Mouse (Mus musculus) common myeloid progenitor, adult 5-6 weeks (primary cell): ENCODE measurements around the gene Zbtb2. TPM values are rescaled to one million over a fixed set of nuclear protein-coding genes. Genes with fewer than 3 reads are reported as not detected.

Experiments used
- ATAC-seq: replicated peaks from 2 replicates; pipeline ENCODE4 v1.8.0; 2016; ENCODE audit warnings: low read depth, mild to moderate bottlenecking, moderate TSS enrichment, inconsistent platforms; ENCODE audit not compliant: poor library complexity, severe bottlenecking
- total RNA-seq: library from RNA; stranded (forward); fragments of 200-1000, 187-1606 nt; gene quantifications from 2 replicates; pipeline ENCODE4 v1.2.3, GENCODE M21; 2017

Zbtb2 gene
- total RNA-seq, 1 experiment from 2014 or later = 14.9 TPM

DNA sequence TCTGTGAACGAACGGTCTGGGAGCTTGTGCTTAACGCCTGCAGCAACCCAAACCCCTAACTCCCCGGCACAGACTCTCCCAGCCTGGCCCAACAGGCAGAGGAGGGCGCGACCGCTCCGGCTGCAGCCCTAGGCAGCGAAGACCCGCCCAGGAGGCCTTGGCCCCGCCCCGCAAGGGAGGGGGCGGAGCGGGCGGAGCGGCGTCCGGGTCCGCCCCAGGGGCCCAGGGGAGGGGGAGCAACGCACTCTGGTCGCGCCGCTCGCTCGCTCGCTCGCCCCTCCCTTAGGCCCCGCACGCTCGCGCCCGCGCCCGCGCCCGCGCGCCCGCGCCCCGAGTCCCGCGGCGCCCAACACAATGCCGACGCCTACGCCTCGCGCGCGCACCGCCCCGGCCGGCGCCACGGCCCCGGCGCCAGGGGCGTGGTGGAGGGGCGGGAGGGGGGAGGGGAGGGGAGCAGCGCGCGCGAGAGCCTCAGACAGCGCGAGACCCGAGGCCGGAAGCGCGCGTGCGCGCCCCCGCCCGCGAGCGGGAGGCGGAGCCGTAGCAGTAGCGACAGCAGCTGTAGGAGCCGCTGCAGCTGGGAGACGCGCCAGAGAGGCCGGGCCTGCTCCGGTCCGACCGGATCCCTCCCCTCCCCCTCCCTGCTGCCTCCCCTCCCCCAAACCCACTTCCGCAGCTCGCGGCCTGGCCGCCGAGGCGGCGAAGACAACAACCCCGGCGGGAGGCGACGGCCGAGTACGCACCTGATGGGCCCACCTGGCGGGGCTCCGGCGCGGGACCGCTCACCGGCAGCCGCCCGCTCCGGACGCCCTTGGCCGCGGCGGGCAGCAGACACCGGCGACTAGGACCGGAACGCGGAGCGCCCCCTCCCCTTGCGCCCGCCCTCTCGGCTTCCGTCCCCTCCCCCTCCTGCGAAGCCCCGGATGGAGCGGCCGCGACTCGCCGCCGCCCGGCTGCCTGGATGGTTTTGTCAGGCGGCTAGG, 1.0 kb downstream of the Zbtb2 start:
- peak; percentile 77 for ATAC-seq

DNA sequence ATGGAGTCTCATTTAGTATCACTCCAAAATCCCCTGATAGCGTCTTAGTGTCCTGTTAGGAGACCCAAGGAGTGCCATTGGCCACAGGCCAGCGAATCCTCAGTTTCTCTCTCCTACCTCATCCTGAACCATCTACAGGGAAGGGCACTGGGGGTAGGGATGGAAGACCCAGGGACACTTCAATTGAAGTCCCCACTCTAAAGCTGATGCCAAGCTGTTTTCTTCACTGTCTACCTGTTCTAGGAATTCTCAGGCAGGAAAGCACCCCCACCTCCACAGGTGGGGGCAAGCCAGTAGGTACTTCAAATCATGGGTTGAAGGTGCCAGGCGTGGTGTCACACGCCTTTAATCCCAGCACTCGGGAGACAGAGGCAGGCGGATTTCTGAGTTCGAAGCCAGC, 3.7 kb downstream of the Zbtb2 start:
- ATAC-seq = no peak

GRCm38 (mm10) chr10:4380748-4381147, 7.2 kb downstream of the Zbtb2 start:
- no peak for ATAC-seq

- no peak for ATAC-seq
Observed at GRCm38 (mm10) chr10:4376931-4377330, 11.0 kb downstream of the Zbtb2 start.

GRCm38 (mm10) chr10:4376461-4376860, 11.4 kb downstream of the Zbtb2 start:
- no peak for ATAC-seq

DNA sequence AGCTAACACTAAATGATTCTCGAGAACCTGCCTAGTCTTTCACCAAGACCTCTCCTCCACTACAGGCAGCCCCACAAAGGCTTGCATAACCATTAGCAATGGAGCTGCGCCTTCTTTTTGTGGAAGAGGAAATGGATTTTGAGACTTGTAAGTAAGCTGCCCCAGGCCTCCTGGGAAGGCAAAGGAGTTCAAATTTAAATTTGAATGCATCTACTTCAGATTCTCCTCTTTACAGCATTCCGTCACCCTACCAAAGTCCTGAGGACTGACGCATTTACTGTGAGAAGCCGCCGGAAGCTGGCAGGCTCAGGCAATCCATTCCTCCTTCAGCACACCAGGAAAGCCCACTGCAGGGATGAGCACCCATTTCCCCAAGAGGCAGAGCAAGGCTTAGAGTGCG, 12.6 kb downstream of the Zbtb2 start:
- no peak for ATAC-seq

GRCm38 (mm10) chr10:4374734-4375133, 13.2 kb downstream of the Zbtb2 start:
- ATAC-seq = no peak

- ATAC-seq = no peak
Observed at GRCm38 (mm10) chr10:4374239-4374638, 13.7 kb downstream of the Zbtb2 start.

GRCm38 (mm10) chr10:4373558-4373957, 14.3 kb downstream of the Zbtb2 start:
- no peak for ATAC-seq

DNA sequence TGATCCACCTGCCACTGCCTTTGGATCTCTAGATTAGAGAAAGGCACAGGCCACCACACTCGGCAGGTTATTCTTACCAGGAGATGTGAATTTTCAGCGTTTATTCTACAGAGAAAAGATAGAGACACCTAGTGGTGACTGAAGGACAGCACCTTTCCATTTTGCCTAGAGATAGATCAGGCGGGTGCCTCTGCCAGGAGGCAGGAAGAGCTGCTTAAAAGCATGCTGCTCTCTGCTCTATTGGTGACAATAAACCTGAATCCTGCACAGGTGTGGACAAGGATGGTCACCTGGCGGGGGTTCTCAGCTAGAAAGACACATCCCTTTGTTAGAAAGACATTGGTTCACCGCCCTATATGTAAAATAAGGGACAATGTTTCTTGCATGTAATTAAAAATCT, 15.9 kb downstream of the Zbtb2 start:
- ATAC-seq = peak; percentile 73

- no peak for ATAC-seq
Observed at GRCm38 (mm10) chr10:4370105-4370504, 17.8 kb downstream of the Zbtb2 start.

DNA sequence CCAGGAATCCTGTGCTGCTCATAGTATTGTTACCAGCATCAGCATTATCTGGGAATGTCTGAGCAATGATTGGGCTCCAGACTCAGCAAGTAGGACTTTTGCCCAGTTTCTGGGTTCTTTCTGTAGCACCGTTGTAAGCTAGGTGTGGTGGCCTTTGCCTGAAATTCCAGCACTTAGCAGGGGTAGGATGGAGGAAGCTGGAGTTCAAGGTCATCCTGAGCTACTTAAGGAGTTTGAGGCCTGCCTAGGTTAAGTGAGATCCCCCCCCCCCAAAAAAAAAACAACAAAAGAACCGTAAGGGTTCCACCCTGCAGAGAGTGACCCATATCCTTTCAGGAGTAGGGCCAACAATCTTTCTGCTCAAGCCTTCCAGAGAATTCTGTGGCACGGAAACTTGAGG, 23.3 kb downstream of the Zbtb2 start:
- no peak for ATAC-seq

DNA sequence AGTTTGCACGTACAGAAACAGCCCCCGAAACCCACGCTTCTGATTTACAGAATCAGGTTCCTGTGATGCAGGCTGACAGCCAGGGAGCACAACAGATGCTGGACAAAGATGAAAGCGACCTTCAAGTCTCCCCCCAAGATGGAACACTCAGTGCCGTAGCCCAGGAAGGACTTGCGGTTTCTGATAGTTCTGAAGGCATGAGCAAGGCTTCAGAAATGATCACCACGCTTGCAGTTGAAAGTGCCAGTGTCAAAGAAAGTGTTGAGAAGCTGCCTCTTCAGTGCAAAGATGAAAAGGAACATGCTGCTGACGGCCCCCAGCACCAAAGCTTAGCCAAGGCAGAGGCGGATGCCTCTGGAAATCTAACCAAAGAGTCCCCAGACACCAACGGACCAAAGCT, 30.5 kb downstream of the Zbtb2 start:
- ATAC-seq = no peak

GRCm38 (mm10) chr10:4356640-4357039, 31.3 kb downstream of the Zbtb2 start:
- ATAC-seq = peak; percentile 50

- peak; percentile 21; the same call in 1 of the 2 replicates for ATAC-seq
Observed at GRCm38 (mm10) chr10:4355882-4356451, 31.9 kb downstream of the Zbtb2 start.

DNA sequence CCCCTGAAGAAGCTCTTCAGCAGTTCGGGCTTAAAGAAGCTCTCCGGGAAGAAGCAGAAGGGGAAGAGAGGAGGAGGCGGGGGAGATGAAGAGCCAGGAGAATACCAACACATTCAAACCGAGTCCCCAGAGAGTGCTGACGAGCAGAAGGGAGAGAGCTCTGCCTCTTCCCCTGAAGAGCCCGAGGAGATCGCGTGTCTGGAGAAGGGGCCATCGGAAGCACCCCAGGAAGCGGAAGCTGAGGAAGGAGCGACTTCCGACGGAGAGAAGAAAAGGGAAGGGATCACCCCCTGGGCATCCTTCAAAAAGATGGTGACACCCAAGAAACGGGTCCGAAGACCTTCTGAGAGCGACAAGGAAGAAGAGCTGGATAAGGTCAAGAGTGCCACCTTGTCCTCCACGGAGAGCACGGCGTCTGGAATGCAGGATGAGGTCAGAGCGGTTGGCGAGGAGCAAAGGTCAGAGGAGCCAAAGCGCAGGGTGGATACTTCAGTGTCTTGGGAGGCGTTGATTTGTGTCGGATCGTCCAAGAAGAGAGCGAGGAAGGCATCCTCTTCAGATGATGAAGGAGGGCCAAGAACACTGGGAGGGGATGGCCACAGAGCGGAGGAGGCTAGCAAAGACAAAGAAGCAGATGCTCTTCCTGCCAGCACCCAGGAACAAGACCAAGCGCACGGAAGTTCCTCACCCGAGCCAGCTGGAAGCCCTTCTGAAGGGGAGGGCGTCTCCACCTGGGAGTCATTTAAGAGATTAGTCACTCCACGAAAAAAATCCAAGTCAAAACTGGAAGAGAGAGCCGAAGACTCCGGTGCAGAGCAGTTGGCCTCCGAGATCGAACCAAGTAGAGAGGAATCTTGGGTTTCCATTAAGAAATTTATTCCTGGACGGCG, 33.3 kb downstream of the Zbtb2 start:
- no peak for ATAC-seq

DNA sequence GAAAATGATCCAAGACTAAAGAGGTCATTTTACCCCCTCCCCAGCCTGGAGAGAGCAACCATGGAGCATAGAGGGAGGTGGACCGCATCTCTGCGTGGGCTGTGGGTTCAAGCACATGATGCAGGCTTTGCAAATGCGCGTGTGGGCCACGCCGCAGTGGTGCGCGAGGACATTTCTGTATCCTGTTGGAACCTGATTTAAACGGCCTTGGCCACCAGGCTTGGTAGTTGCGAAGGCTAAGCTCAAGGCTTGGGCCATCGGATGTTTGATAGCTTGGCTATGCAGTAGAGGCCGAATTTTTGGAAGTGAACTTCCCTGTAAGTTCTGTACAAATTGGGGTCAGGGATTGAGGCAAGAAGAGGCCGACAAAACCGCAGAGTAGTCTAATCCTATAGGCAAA, 40.3 kb downstream of the Zbtb2 start:
- no peak for ATAC-seq

GRCm38 (mm10) chr10:4347136-4347492, 40.8 kb downstream of the Zbtb2 start:
- ATAC-seq = no peak

DNA sequence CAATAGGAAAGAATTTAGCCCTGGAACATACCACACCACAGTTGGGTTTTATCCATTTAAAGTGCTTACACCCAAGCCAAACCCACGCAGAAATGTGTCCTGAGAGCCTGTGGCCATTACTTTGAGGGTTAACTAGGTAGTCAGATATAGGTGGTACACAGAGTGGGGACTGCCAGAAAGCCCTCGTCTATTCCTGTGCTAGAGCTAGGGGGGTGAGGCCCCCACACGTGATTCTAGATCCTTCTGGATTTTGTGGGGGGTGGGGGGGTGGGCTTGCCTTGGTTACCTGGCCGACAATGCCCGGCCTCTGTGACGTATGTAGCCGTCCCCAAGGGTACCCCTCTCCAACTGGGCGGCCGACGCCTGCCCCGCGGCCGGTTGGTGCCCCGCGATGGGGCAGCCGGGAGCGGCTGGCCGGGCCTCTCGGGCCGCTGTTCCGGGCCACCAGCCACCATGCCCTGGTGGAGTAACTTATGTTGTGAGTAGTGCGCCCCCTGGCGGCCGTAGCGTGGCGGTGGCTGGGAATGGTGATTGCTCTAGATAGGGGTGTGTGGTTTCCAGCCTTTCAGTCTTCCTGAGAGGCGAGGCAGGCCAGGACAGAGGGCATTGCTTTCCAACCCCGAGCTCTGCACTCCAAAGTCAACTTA, 41.3 kb downstream of the Zbtb2 start:
- peak; percentile 100 for ATAC-seq

DNA sequence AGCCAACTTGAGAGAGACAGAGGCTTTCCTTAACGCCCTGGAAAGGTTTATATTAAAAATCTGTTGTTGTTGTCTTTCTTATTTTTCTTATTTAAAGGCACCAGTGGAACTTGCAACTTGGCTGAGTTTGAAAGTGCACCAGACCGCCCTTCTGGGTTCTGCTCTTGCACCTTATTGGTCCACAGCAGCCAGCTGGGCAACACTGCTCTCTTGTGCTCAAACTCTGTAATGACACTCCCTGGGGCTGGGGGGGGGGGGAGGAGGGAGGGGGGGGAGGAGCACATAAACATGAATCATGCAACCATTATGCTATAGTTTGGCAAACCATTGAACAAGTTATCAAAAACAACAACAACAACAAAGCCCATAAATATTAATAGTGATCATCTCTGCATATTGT, 46.5 kb downstream of the Zbtb2 start:
- ATAC-seq = peak; percentile 99
